Mouse (Mus musculus) ES-E14 (cell line): ENCODE measurements around the gene Atf2. TPM values are rescaled to one million over a fixed set of nuclear protein-coding genes. Genes with fewer than 3 reads are reported as not detected.
A peak's percentile ranks its signal among the peaks of the same experiment; 100 is the strongest.

ENCODE experiments used
- DNase-seq: peaks from one replicate; pipeline ENCODE4 v3.0.0-alpha.2; 2013; ENCODE audit warnings: low read depth, low spot score
- H3K27ac ChIP-seq: 2 replicates; pipeline ENCODE4 v1.5.1; 2012; ENCODE audit warnings: low read depth, mild to moderate bottlenecking, low read length, moderate library complexity, mixed read lengths; ENCODE audit not compliant: poor library complexity, insufficient read depth, severe bottlenecking
- H3K36me3 ChIP-seq: 2 replicates; pipeline ENCODE4 v1.6.1; 2012; ENCODE audit warnings: mild to moderate bottlenecking, low read length, moderate library complexity, mixed read lengths; ENCODE audit not compliant: control insufficient read depth, poor library complexity, insufficient read depth, severe bottlenecking
- H3K4me1 ChIP-seq, 2 experiments: fragments of 150-350 bp in 1 of 2; sonication (generic) in 1 of 2; 2 replicates each; pipeline ENCODE4 v1.6.1; 2012; ENCODE audit warnings: low read length in 2 of 2, mild to moderate bottlenecking in 1 of 2, mixed read lengths in 1 of 2; ENCODE audit not compliant: control insufficient read depth in 2 of 2, insufficient read depth in 2 of 2, poor library complexity in 1 of 2
- H3K4me3 ChIP-seq, 2 experiments: fragments of 150-350 bp in 1 of 2; sonication (generic) in 1 of 2; 2 replicates each; pipeline ENCODE4 v1.5.1; 2012; ENCODE audit warnings: low read length in 2 of 2, low read depth in 1 of 2, mild to moderate bottlenecking in 1 of 2, mixed read lengths in 1 of 2; ENCODE audit not compliant: insufficient read depth in 1 of 2, poor library complexity in 1 of 2, severe bottlenecking in 1 of 2
- H3K9ac ChIP-seq: 2 replicates; pipeline ENCODE4 v1.6.1; 2012; ENCODE audit warnings: low read depth, mild to moderate bottlenecking, low read length, mixed read lengths; ENCODE audit not compliant: poor library complexity, insufficient read depth, severe bottlenecking
- H3K9me3 ChIP-seq: fragments of 150-350 bp; sonication (generic); 2 replicates; pipeline ENCODE4 v1.6.1; 2012; ENCODE audit warnings: low read depth, mild to moderate bottlenecking, low read length; ENCODE audit not compliant: control insufficient read depth, insufficient read depth
- CHD2 ChIP-seq: IDR thresholded peaks from 2 replicates; pipeline ENCODE4 v1.6.1; 2014; ENCODE audit warnings: mild to moderate bottlenecking, low read depth, low read length, inconsistent platforms
- HCFC1 ChIP-seq: IDR thresholded peaks from 2 replicates; pipeline ENCODE4 v1.6.1; 2012; ENCODE audit warnings: low read length, inconsistent platforms, borderline replicate concordance; ENCODE audit not compliant: insufficient read depth
- MAFK ChIP-seq: IDR thresholded peaks from 2 replicates; pipeline ENCODE4 v1.6.1; 2014; ENCODE audit warnings: mild to moderate bottlenecking, low read depth, low read length, inconsistent platforms; ENCODE audit not compliant: insufficient read depth
- ZC3H11A ChIP-seq: IDR thresholded peaks from 2 replicates; pipeline ENCODE4 v1.6.1; 2012; ENCODE audit warnings: low read depth, mild to moderate bottlenecking, inconsistent platforms, low read length, borderline replicate concordance
- ZNF384 ChIP-seq: IDR thresholded peaks from 2 replicates; pipeline ENCODE4 v1.6.1; 2012; ENCODE audit warnings: low read depth, low read length, inconsistent platforms
- in situ Hi-C, 2 experiments: fragments of 600-800 bp; cut with MboI; formaldehyde crosslinking; loops; one replicate each; pipeline ENCODE4 v1.15.1; 2025; ENCODE audit warnings: low sequenced_read_pairs in 2 of 2, inconsistent platforms in 1 of 2; ENCODE audit not compliant: unreplicated experiment in 2 of 2
- total RNA-seq: library from RNA; depleted of rRNA; stranded (reverse); fragments of 300-350 nt; gene quantifications from 2 replicates; pipeline ENCODE4 v1.2.3, GENCODE M21; 2012

The Atf2 gene
- total RNA-seq, 1 experiment, result 55.7 TPM

- H3K9me3 ChIP-seq, result no peaks in the 10 kb centered on the region
- H3K36me3 ChIP-seq, result no peaks in the 10 kb centered on the region
- H3K27ac ChIP-seq, result no peak overlapping the region
- no peak overlapping the region for H3K9ac ChIP-seq
- no peak for DNase-seq
- in situ Hi-C loops, result no loop called here
- TF ChIP-seq ZC3H11A, result no peak
- TF ChIP-seq ZNF384, result no peak
- no peak for TF ChIP-seq CHD2
- TF ChIP-seq MAFK, result no peak
- no peak for TF ChIP-seq HCFC1
- H3K4me3 ChIP-seq, result no peak overlapping the region
- H3K4me1 ChIP-seq, result peaks cover 2% of the 10 kb centered on the region in 2 experiments; a peak in 1 of 4 replicates
These were observed 113.3 kb downstream of the Atf2 start for GRCm38 (mm10) chr2:73779016-73779595.

DNA sequence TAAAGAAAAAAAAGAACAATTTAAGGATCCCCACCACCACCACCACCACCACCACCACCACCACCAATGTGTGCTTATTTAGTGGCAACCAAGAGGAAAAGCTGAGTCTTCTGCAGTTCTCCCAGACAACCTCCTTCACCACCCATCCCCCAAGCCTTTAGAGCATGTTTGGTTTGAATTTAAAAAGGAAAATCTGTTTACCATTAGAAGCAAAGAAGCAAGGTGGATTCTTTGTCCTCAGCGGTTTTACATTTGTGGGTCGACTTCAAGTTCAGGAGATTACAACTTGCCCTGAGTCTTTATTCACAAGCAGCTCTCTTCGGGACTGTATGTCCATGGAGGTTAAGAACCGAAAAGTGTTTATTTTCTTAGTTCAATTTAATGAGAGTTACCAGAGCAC lies 115.5 kb downstream of the Atf2 start:
- in situ Hi-C loops, result no loop called here
- TF ChIP-seq ZC3H11A (no peak), MAFK (no peak), CHD2 (no peak), ZNF384 (no peak), HCFC1 (no peak)
- H3K4me3 ChIP-seq, result no peak overlapping the region
- no peak for DNase-seq
- no peak overlapping the region for H3K9ac ChIP-seq
- no peaks in the 10 kb centered on the region for H3K36me3 ChIP-seq
- H3K4me1 ChIP-seq, result peaks cover 4 to 10% of the 10 kb centered on the region in 2 experiments; a peak in 3 of 4 replicates
- H3K27ac ChIP-seq, result no peak overlapping the region
- no peaks in the 10 kb centered on the region for H3K9me3 ChIP-seq

GRCm38 (mm10) chr2:73775683-73776310 lies 116.6 kb downstream of the Atf2 start:
- TF ChIP-seq ZNF384 (peak; percentile 97), HCFC1 (no peak)
- no peaks in the 10 kb centered on the region for H3K9me3 ChIP-seq
- in situ Hi-C loops, result no loop called here
- H3K4me3 ChIP-seq, result peak overlapping the region; percentile 71 to 96
- H3K4me1 ChIP-seq, result peaks cover 4 to 12% of the 10 kb centered on the region in 2 experiments; a peak in 3 of 4 replicates
- H3K27ac ChIP-seq, result no peak overlapping the region; the same call in 1 of the 2 replicates
- no peak for DNase-seq
- peak overlapping the region; percentile 40 for H3K9ac ChIP-seq
- H3K36me3 ChIP-seq, result no peaks in the 10 kb centered on the region

DNA sequence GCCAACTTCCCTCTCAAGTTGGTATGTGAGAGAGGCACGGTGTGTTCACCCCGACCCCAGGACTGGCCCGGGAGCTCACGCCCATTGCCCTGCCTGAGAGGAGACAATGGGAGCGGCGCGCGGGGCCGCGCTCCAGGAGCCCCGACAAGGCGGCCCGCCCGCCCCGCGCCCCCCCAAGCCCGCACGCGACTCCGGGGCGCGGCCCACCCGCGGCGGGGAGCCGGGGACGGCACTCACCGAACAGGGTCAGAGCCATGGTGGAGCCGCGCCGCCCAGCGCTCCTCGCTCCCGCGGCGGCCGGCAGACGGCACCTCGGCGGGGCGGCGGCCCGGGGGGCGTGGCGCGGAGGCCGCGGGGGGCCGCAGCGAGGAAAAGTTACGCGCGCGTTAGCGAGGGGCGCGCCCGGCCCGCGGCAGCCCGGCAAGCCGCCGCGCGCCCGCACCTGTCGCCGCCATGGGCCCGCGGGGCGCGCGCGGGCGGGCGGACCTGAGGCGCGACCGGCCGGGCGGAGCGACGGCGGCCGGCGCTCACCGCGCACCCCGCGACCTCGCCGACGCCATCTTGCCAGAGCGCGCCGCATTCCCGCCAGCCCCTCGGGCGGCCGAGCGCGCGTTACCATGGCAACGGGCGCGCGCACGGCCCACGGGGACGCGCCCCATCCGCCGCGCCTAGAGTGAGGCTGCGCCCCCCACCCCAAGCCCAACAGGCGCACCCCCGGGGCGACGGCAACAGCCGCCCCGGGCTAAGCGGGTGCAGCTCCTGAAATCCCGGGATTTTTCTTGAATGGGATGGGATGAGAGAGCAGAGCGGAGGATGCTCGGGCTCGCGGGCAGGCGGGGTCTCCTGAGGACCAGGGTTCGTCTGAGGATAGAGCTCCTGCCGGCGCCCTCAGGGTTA lies 117.4 kb downstream of the Atf2 start, which contains the start of gene Chn1:
Chn1 (minus strand) TSS at position 561 of the 897 bp plus-strand sequence.
- DNase-seq, result no peak
- Histone ChIP-seq H3K4me1 (peaks cover 4 to 13% of the 10 kb centered on the region in 2 experiments; a peak in 3 of 4 replicates), H3K9me3 (no peaks in the 10 kb centered on the region), H3K4me3 (peak within 1 kb of the TSS; percentile 71 to 96), H3K9ac (peak within 1 kb of the TSS; percentile 40), H3K27ac (peak within 1 kb of the TSS; percentile 42), H3K36me3 (no peaks in the 10 kb centered on the region)
- TF ChIP-seq HCFC1, result peak; percentile 58; the same call in 1 of the 2 replicates
- TF ChIP-seq ZNF384, result no peak
- in situ Hi-C loops, result no loop called here
